Comparison of ENCODE assay signal across 8 mouse cellular contexts in the genomic region with DNA sequence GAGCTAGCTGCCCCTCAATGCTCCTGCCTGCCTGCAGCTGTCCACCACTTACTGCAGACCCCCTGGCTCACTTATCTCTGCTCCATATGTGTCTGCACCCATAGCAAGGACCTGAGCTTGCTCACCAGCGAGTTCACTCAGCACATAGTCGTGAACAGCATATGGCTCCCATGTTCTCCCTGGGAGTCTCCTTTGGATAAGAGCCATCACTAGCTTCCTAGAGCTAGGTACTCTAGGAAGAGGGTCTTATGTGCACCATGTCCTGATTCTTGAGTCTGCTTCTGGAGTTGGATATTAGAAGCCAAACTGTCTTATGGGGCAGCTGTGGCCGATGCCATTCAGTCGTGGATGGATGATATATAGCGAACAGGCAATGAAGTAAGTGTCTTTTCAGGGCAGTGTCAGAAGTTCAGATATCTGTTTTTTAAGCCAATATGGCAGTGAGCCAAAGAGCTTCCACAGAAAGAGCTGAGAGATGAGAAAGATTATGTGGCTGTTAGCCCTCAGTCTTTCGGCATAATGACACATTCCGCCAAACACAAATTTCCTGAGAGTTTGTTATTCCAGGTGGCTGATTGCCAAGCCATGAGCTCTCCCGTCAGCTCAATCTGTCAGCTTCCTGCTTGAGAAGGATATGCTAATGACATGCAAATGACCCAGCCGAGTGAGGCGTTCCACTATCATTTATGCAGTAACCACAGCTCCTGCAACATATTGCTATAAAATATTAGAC.
A peak's percentile ranks its signal among the peaks of the same experiment; 100 is the strongest.
DNase-seq lines count a peak whose midpoint lies in the region; ATAC-seq and TF ChIP-seq lines count a peak whose summit lies in the region.
"Had no signal": no experiment of that assay in that cellular context is flagged by ENCODE, and none has a peak within 500 bp of the region (broad histone marks: within the 10 kb centered on the region; RNA-seq: fewer than 3 reads in every experiment).

No protein-coding gene starts in this region.

- no peak overlapping the region for H3K9ac ChIP-seq in MEL (ENCODE audit: control insufficient read depth, low read depth, low read length, poor library complexity, severe bottlenecking)
- no peak overlapping the region for H3K9ac ChIP-seq in forebrain, embryonic 14.5 days (ENCODE audit: low read length)
- no peak overlapping the region for H3K9ac ChIP-seq in intestine, embryonic 15.5 days
- H3K9ac ChIP-seq: limb, embryonic 15.5 days had no signal

- H3K36me3 ChIP-seq in MEL (ENCODE audit: control insufficient read depth in 1 of 2, insufficient read depth in 2 of 2, low read length in 2 of 2) = no peaks in the 10 kb centered on the region
- H3K36me3 ChIP-seq in forebrain, embryonic 14.5 days (ENCODE audit: control insufficient read depth, insufficient read depth, low read length) = peaks cover 39% of the 10 kb centered on the region
- 0 out of 2 replicates have a peak, but pooled peaks cover 3% of the 10 kb centered on the region for H3K36me3 ChIP-seq in intestine, embryonic 15.5 days

- WGBS in forebrain, embryonic 14.5 days = 15% methylated on average over 10 of the region's 10 CpGs
- WGBS in intestine, embryonic 15.5 days = 27% methylated on average over 10 of the region's 10 CpGs

- H3K9me3 ChIP-seq in MEL (replicated peaks; ENCODE audit: insufficient read depth, low read length) = no peaks in the 10 kb centered on the region
- H3K9me3 ChIP-seq in forebrain, embryonic 14.5 days (replicated peaks; ENCODE audit: control insufficient read depth, low read length) = no peaks in the 10 kb centered on the region
- no peaks in the 10 kb centered on the region for H3K9me3 ChIP-seq in intestine, embryonic 15.5 days
- H3K9me3 ChIP-seq: limb, embryonic 15.5 days had no signal

- no peak for TF ChIP-seq EP300 in MEL (IDR thresholded peaks at IDR 0.05; ENCODE audit: low read depth in 1 of 2, low read length in 2 of 2)

- H3K79me2 ChIP-seq in MEL (ENCODE audit: control insufficient read depth, insufficient read depth, low read length, poor library complexity) = no peaks in the 10 kb centered on the region

- no peak overlapping the region; the same call in 1 of the 2 replicates for H3K4me2 ChIP-seq in forebrain, embryonic 14.5 days (ENCODE audit: low read length)
- H3K4me2 ChIP-seq in intestine, embryonic 15.5 days (replicated peaks) = peak overlapping the region; percentile 3; the same call in 1 of the 2 replicates
- H3K4me2 ChIP-seq: limb, embryonic 15.5 days had no signal

- no peaks in the 10 kb centered on the region for H3K4me1 ChIP-seq in MEL (ENCODE audit: control insufficient read depth in 1 of 2, insufficient read depth in 2 of 2, low read length in 2 of 2)
- peaks cover 23% of the 10 kb centered on the region for H3K4me1 ChIP-seq in forebrain, embryonic 14.5 days (ENCODE audit: control insufficient read depth, insufficient read depth, low read length)
- no peaks in the 10 kb centered on the region; the same call in 1 of the 2 replicates for H3K4me1 ChIP-seq in intestine, embryonic 15.5 days (replicated peaks)

- intact Hi-C loops in left cerebral cortex, postnatal 14 days (cut with DNase I) = no loop called here

- TF ChIP-seq RAD21 in MEL (IDR thresholded peaks at IDR 0.05; ENCODE audit: low read depth, low read length) = no peak

- no peaks in the 10 kb centered on the region for H3K27me3 ChIP-seq in MEL (ENCODE audit: control insufficient read depth in 1 of 2, insufficient read depth in 2 of 2, low read length in 2 of 2)
- H3K27me3 ChIP-seq in forebrain, embryonic 14.5 days (replicated peaks; ENCODE audit: control insufficient read depth, insufficient read depth, low read length) = no peaks in the 10 kb centered on the region
- no peaks in the 10 kb centered on the region for H3K27me3 ChIP-seq in intestine, embryonic 15.5 days (replicated peaks)
- H3K27me3 ChIP-seq: limb, embryonic 15.5 days had no signal

- no peak overlapping the region for H3K27ac ChIP-seq in MEL (ENCODE audit: control insufficient read depth, low read depth, low read length)
- H3K27ac ChIP-seq in forebrain, embryonic 14.5 days (ENCODE audit: low read depth, low read length) = peak overlapping the region; percentile 78
- peak overlapping the region; percentile 51; the same call in 1 of the 2 replicates for H3K27ac ChIP-seq in intestine, embryonic 15.5 days
- H3K27ac ChIP-seq: limb, embryonic 15.5 days had no signal

- no peak overlapping the region for H3K4me3 ChIP-seq in MEL (ENCODE audit: control insufficient read depth in 1 of 2, insufficient read depth in 1 of 2, low read depth in 2 of 2, low read length in 2 of 2)
- no peak overlapping the region for H3K4me3 ChIP-seq in forebrain, embryonic 14.5 days (ENCODE audit: low read depth, low read length)
- no peak overlapping the region for H3K4me3 ChIP-seq in intestine, embryonic 15.5 days (replicated peaks)
- H3K4me3 ChIP-seq: limb, embryonic 15.5 days had no signal

- DNase-seq in MEL (ENCODE audit: low read depth, low spot score) (peak; percentile 6), NIH3T3 (ENCODE audit: low read depth) (peak; percentile 43)
- peak; percentile 98 for DNase-seq in forebrain, embryonic 14.5 days (ENCODE audit: low spot score)
- peak; percentile 65 to 71 for DNase-seq in left cerebral cortex, postnatal 14 days (ENCODE audit: low spot score in 2 of 2)
- DNase-seq in retina, postnatal 7 days (ENCODE audit: low read depth, low spot score) = peak; percentile 29

- TF ChIP-seq CTCF in MEL (IDR thresholded peaks at IDR 0.05 in 2 of 3, conservative IDR thresholded peaks at IDR 0.05 in 1 of 3; ENCODE audit: control insufficient read depth in 1 of 3, insufficient read depth in 1 of 3, low read depth in 2 of 3, low read length in 3 of 3, poor library complexity in 1 of 3, severe bottlenecking in 1 of 3) = no peak

- no peak for TF ChIP-seq POLR2A in MEL (IDR thresholded peaks at IDR 0.05; ENCODE audit: control insufficient read depth in 1 of 2, insufficient read depth in 1 of 2, low read depth in 1 of 2, low read length in 2 of 2, poor library complexity in 1 of 2)

- peak; percentile 93 for ATAC-seq in forebrain, embryonic 14.5 days
- peak; percentile 62 for ATAC-seq in intestine, embryonic 15.5 days
- no peak for ATAC-seq in erythroblast, adult 5-6 weeks (replicated peaks; ENCODE audit: low FRiP score, poor library complexity, severe bottlenecking)

TF ChIP-seq in MEL, 35 proteins besides CTCF, POLR2A, EP300 and RAD21:
- TF ChIP-seq BHLHE40 (IDR thresholded peaks at IDR 0.05; ENCODE audit: borderline replicate concordance, low read depth, low read length) = no peak
- TF ChIP-seq CHD2 (IDR thresholded peaks at IDR 0.05; ENCODE audit: low read length) = no peak
- no peak for TF ChIP-seq ZC3H11A (IDR thresholded peaks at IDR 0.05; ENCODE audit: low read depth, low read length)
- no peak for TF ChIP-seq E2F4 (IDR thresholded peaks at IDR 0.05; ENCODE audit: borderline replicate concordance, low read depth, low read length)
- no peak for TF ChIP-seq ELF1 (IDR thresholded peaks at IDR 0.05; ENCODE audit: low read depth, low read length)
- no peak for TF ChIP-seq ZKSCAN1 (IDR thresholded peaks at IDR 0.05; ENCODE audit: low read depth, low read length)
- TF ChIP-seq SMC3 (IDR thresholded peaks at IDR 0.05; ENCODE audit: low read depth, low read length) = no peak
- no peak for TF ChIP-seq MAZ (IDR thresholded peaks at IDR 0.05; ENCODE audit: low read depth, low read length)
- no peak for TF ChIP-seq MAFK (IDR thresholded peaks at IDR 0.05; ENCODE audit: borderline replicate concordance, low read depth, low read length)
- TF ChIP-seq RCOR1 (IDR thresholded peaks at IDR 0.05; ENCODE audit: low read depth, low read length) = no peak
- TF ChIP-seq JUND (IDR thresholded peaks at IDR 0.05; ENCODE audit: low read depth, low read length) = no peak
- TF ChIP-seq KAT2A (conservative IDR thresholded peaks at IDR 0.05; ENCODE audit: low read depth, low read length) = no peak
- TF ChIP-seq TAL1 (IDR thresholded peaks at IDR 0.05; ENCODE audit: low read length) = no peak
- no peak for TF ChIP-seq MXI1 (IDR thresholded peaks at IDR 0.05; ENCODE audit: low read depth, low read length)
- TF ChIP-seq POLR2AphosphoS2 (IDR thresholded peaks at IDR 0.05; ENCODE audit: low read length) = no peak
- no peak for TF ChIP-seq MYC (IDR thresholded peaks at IDR 0.05; ENCODE audit: low read depth, low read length)
- no peak for TF ChIP-seq USF1 (IDR thresholded peaks at IDR 0.05; ENCODE audit: low read depth, low read length)
- TF ChIP-seq MAX (IDR thresholded peaks at IDR 0.05; ENCODE audit: low read length) = no peak

Comparison
In these comparisons a context has a peak if more than half of its experiments do, and no peak if none do; other contexts are left out.
1. DNase-seq: peak in every context shown above with its lines; median percentile 98 in forebrain, embryonic 14.5 days; 68 in left cerebral cortex, postnatal 14 days; 43 in NIH3T3; 29 in retina, postnatal 7 days; 6 in MEL.